Mouse (Mus musculus) cerebellum, postnatal 10 days (tissue): Measurements from ENCODE around the gene Ccdc113.

ENCODE experiments used
- DNase-seq, 2 experiments: peaks; one replicate each; pipeline ENCODE4 v3.0.0; 2021; ENCODE audit warnings: mixed read lengths in 2 of 2

The Ccdc113 gene

DNA sequence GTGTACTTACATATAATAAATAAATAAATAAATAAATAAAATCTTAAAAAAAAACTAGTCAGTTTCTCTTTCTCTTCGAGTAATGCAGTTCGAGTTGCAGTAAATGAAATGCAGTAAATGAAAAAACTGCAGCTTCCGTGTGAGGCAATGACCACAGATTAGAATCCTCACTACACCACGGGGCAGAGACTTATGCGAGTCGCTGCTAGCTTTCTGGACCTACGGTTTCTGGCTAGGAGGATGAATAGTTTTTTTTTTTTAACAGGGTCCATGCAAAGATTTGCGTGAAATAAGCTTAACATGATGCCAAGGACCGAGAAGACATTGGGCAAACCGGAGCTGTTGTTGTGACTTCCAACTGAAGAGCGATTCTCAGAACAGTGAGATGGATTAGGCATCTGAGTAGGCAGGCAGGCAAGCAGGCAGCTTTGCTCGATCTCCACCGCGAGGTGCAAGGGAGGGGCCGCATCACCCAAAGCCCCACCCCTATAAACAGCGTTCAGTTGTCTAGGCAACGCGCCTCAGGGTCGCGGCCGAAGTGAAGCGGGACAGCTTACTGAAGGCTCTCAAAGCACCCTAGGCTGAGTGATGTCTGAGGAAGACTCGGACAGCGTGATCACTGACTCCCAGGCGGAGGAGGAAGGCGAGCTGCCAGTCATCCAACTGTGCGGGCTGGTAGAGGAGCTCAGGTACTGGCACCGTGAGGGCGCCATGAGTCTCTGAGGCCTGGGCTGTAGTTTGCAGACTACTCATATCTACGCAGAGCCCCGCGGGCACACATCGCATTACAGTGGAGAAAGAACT lies at the start of gene Ccdc113:
TSS of gene Ccdc113 (plus strand) at position 502 of the 804 bp plus-strand sequence.
- DNase-seq = peak; percentile 79

DNA sequence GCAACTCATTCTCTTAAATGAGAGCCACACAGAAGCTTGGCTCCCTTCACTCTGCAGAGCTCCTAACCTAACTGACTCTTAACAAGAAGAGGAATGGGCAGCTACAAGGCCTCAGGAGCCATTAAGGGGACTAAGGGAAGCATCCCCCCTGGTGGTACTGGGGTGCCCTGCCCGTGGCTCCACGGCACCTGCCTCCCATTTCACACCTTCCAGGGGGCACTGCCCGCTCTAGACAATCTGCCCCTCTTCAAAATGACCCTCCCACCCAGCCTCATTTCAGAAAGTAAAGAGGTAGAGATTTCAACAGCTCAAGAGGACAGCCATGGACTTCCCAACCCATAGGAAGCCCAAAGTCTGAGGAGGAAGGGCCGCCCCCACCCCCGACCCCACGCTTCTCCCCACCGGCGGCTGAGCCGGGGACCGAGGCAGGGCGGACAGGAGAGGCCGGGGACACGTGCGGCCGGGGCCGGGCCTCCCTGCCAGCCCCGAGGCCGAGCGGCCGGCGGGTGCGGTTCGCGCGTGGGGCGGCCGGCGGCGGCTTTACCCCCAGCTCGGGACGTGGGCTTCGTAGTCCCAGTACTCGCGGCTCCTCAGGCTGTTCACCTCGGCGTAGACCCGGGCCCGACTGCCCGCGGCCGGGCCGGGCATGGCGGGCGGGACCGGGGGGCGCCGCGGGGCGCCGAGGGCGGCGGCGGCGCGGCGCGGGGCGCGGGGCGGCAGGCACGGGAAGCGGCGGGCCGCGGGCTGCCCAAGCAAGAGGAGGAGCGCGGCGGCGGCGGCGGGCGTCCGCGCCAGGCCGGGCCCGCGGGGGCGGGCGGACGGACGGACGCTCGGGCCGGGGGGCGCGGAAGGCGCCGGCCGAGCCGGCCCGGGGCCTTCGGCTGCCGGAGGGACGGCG lies 45.8 kb upstream of the Ccdc113 start:
- peak; percentile 16 to 27 for DNase-seq

DNA sequence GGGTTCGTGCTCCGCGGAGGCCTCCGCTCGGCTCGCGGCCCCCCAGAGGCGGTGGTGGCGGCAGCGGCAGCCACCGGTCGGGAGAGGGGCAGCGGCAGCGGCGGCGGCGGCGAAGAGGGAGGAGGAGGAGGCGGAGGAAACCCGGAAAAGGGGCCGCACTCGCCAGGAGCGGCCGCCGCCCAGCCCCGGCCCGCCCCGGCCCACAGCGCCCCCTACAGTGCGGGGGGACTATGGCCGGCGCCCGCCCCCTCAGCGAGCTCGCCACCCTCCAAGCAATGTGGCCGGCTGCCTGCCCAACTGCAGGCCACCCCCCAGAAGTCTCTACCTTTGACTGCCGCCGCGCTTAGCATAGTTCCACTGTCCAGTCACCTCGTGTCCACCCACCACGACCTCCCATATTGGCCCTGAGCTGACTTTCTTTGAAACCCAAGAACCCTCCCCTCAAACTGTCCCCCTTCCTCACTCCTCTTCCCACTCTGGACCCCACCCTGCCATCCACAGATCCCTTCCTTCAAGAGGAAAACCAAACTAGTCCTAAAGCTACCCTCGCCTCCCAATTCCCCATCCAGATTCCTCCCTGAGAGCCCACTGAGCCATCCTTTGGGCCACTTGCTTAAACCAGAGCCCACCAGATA lies 45.1 kb upstream of the Ccdc113 start:
- DNase-seq = peak; percentile 96

DNA sequence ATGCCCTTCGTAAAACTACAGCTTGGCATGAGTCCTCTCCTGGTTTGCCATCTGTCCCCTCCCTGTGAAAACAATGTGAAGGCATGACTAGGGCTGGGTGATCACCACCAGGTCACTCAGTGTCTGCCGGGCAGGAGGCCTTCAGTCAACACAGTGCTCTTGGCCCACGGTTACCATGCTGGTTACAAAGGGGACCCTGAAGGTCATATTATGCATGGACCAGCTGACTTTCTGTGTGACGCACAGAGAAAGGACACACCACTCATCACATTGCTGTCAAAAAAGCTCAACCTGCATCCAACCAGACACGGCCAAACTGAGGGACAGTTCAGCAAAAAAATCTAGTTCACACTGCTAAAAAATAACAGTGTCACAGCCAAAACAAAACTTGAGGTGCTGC lies 43.9 kb upstream of the Ccdc113 start, which contains the start of gene Csnk2a2:
TSS of gene Csnk2a2 (minus strand) at position 34 of the 400 bp plus-strand sequence.
- no peak for DNase-seq

DNA sequence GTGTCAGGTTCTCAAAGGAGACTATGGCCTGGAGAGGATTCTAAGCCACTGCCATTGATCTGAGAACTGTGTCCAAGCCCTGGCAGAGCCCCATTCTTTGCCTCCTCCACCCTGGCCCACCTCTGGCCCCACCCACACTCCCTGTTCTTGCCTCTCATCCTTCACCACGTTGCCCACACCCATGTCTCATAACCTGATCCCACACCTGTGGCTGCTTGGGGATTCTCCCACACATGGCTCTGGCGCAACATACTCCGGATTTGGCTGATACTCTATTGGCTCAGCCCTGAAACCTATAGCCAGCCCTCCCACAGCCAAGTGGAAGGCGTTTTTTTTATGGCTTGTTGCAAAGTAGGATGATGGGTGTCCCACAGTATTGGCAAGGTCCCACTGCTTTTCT lies 41.8 kb upstream of the Ccdc113 start:
- DNase-seq = no peak

DNA sequence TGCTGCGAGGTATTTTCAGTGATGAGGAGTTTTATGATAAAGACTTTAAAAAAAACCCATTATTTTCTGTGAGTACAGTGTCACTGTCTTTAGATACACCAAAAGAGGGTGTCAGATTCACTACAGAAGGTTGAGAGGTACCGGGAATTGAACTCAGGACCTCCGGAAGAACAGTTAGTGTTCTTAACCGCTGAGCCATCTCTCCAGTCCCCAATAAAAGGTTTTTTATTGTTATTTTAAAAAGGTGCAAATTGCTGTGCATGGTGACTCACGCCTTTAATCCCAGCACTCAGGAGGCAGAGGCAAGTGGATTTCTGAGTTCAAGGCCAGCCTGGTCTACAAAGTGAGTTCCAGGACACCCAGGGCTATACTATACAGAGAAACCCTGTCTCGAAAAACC lies 38.4 kb upstream of the Ccdc113 start:
- DNase-seq = no peak

DNA sequence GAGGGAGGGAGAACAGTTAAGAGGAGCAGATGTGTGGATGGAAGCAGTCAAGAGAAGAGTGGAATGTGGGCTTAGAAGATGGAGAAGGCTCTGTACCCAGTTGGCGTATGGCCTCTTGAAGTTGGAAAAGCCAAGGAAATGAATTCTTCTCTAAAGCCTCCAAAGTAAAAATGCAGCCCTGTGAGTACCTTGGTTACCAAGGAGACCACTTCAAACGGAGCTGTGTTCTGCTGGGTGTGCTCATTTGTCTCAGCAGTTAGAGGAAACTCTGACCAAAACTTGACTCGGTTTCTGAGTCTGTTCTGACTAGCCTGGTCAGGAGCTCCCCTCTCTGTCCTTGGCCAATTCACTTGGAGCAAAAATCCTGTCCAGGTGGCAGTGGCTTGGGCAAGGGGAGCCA lies 37.5 kb upstream of the Ccdc113 start:
- DNase-seq = no peak

DNA sequence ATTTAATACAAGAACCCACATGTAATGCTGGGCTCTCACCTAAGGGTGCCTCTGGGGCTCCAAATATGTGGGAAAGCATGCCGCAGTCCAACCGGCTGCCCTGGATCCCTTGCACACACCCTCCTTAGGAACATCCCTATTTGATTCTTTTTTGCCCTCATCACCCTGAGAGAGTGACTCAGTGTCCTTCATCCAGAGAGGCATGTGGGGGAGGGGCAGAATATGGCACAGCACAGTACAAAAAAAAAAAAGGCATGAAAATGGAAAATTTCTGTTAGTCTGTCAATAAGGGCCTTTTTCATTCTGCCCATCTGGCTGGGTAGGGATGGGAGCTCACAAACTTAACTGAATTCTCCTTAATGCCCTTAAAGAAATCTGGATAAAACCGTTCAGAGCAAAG lies 36.1 kb upstream of the Ccdc113 start:
- no peak for DNase-seq

DNA sequence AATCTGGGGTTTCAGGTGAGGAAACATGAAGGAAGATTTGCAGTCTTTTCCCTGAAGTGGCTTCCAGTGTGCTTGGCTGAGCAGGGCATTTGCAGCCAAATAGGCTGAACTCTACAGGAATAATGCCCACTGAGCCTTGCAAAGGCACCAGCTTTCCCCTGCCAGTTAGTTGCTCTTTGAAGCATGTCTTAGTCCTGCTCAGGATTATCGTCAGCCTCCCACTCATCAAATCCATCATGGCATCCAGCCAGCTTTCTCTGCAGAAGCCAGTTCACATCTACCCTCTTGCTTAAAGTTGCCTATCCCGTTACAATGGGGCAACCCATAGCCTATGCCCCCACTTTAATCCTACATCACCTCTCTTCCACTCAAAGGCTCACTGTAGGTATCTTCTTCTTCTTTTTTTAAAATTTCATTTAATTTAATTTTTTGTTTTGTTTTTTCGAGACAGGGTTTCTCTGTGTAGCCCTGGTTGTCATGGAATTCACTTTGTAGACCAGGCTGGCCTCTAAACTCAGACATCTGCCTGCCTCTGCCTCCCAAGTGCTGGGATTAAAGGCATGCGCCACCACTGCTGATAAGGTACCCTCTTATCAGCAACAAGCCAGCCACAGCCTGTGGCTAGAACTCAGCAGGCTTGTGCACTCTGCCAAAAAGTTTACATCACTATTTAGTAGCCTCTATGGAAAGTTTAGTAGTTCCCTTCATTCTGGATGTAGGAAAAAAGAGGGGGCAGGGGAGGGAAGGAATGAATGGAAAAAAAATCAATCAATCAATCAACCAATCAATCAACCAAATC lies 34.4 kb upstream of the Ccdc113 start:
- peak; percentile 73 to 76 for DNase-seq

DNA sequence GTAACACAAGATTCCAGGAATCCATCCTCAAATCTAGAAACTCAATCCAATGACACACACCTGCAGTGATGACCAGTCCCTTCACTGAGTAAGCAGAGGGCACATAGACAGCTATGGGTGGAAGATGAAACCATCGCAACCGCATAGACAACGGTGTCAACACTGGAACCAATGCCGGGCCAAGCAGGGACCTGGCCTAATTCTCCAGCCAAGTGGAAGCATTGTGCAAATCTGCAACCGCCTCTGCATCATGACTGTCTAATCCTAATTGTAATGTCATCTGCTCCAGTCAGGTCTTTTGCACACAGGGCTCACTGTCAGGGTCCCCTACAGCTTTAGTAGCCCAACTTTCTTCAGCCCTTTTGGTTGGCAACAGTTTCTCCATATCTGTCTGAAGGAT lies 33.4 kb upstream of the Ccdc113 start:
- no peak for DNase-seq

DNA sequence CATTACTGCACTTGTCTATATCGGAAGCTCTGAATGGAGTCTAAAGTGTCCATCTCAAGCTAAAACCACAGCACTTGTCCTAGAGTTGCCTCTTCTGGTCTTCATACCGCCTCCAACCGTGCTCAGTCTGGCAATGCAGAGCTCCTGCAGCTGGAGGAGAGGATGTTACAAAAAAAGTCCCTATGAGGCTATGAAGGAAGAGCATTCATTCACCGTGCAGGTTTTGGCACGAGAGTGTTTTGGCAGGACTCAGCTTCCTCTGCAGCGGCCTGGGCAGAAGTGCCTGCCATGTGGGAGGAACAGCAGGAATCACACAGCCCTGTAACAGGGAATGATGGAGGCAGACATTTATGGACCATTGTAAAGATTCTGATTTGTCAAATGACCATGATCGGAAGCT lies 31.5 kb upstream of the Ccdc113 start:
- DNase-seq = peak in 1 of 2 experiments; percentile 33

DNA sequence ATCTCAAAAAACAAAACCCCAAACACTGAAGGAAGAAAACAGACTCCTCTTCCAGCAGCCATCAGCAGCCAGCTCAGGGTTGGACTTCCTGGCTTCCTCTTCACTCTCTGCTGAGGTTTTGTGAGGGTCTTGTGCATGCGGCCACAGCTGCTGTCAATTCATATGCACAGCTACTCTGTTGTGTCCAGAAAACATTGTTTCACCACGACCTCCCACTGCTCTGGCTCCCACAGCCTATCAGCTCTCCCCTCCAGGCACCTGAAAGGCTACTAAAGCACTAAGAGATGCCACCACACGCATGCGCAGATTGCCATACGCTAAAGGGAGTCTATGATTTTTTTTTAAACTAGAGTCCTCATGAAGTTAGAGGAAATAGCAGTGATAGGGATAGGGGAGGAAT lies 29.1 kb upstream of the Ccdc113 start:
- DNase-seq = no peak

DNA sequence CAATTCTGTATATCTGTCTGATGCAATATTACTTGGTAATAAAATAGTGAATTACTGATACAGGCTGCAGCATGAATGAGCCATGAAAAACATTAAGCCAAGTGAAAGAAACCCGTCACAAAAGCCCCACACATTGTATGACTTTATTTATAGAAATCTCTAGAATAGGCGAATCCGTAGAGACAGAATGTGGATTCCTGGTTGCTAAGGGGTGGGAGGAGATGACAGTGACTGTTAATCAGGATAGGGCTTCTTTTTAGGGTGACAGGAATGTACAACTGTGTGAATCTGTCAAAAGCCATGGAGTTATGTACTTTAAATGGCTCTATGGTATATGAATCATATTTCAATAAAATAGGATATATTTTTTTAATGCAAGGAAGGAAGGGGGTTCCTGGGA lies 28.3 kb upstream of the Ccdc113 start:
- no peak for DNase-seq

DNA sequence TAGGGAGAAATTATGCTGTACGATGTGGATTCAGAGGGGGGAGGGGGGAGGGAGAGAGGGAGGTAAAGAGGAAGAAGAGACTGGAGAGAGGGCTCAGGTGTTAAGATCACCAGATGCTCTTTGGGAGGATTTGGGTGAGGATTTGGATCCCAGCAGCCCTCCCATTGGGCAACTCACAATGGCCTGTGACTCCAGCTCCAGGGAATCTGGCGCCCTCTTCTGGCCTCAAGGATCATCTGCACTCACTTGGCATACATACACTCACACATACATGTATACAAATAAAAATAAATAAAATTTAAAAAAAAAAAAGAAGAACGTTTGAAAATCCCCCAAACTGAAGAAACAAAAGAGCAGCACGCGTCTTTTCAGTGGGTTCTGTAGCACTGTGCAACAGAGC lies 27.6 kb upstream of the Ccdc113 start:
- DNase-seq = peak in 1 of 2 experiments; percentile 14

DNA sequence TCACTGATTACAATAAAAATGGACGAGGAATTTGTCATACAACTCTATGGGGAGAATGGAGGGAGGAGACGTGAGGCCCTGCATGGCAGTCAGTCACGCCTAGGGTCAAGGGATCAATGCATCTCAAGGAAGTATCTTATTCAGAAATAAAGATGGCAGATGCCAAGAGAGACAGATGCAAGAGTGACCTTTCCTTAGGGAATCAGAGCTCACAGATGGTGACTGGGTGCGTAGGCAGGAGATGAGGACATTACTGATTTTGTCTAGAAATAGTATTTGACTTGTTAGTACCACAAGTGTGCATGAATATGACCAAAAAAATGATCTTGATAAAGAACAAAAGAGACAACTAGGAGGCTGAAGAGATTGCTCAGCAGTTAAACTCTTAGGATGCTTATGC lies 21.6 kb upstream of the Ccdc113 start:
- no peak for DNase-seq

DNA sequence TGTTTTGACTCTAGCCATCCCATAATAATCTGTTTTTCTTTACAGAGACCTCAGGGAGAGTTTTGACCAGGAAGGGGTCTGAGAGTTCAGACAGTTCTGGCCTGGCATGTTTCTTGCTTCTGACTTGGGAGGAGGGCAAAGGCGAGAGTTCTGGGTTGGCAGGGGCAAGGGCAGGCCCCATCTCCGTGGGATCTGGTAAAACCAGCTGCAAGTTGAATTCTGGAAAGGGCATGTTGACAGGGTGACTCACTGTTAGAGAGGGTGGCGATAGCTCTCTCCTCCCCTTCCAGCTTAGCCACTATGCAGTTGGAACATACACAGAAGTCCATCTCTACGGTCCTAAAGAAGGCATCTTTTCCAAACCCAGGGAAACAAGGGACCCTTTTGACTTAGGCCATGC lies 20.7 kb upstream of the Ccdc113 start:
- no peak for DNase-seq

DNA sequence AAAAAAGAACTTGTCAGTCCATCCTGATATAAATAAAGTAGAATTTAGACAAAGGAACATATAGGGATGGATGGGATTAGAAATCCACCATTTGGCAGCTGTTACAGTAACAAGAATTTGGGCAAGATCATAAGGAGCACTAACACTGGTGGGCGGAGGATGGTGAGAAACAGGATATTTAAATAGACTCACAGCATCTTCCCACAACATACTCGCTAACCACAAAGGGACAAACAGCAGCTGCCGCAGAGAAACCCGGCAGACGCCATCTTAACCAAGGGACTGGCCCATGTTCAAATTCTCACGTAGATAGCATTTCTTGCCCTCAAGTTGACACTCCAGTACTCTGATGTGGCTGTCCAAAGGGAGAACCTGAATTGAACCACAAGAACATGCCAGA lies 17.0 kb upstream of the Ccdc113 start:
- DNase-seq = no peak

DNA sequence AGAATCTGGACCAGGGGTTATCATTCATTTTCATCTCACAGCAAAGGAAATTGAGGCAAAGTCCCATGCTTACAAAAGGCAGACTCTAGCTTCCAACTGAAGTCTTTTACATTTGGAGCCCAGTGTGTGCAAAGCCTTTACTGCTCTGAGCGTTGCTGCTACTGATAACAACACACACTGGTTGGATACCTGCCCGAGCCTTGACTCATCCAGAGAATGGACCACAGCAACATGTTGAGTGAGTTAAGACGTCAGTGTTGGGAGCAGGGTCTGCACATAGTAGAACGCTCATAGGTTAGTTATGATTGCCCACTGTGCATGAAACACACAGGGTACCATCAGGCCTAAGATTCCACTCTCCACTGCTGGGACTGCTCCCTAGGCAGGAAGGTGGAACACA lies 9.9 kb upstream of the Ccdc113 start:
- no peak for DNase-seq

DNA sequence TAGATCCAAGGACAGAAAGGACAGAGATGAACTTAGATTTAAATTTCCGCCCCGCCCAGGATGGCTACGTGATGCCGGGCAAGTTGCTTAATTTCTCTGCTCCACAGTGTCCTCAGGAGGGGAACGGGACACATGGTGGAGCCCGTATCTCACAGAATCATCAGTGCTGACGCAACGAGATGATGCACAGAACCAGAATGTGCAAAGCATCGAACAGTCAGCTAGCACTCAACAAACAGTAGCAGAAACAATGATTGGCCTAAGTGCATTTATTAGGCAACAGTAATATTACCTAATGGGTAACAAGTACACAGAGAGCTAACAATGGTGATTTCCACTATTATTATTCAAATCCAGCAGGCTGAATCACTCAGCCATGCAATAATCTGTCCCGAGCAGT lies 5.7 kb upstream of the Ccdc113 start:
- no peak for DNase-seq

DNA sequence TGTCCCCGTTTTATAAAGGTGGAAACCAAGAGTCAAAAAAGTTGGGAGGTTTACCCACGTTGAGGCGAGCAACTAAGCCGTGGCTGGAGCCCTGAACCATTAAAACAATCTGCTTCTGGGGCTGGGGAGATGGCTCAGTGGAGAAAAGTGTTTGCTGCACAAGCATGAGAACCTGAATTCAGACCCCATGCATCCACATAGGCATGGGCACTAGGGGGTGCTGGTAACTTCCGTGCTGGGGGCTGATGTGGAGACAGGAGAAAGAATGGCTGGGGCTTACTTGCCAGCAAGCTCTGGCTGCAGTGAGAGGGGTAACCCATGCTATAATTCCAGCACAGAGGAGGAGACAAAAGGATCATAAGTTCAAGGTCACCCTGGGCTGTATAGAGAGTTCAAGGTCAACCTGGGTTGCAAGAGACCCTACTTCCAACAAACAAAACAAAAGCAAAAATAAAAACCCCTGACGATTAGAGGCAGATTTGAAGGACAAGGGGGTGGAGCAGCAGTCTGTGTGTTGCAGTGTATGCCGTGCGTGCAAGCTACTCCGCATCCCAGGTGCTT lies 5.1 kb upstream of the Ccdc113 start:
- DNase-seq = peak in 1 of 2 experiments; percentile 13

DNA sequence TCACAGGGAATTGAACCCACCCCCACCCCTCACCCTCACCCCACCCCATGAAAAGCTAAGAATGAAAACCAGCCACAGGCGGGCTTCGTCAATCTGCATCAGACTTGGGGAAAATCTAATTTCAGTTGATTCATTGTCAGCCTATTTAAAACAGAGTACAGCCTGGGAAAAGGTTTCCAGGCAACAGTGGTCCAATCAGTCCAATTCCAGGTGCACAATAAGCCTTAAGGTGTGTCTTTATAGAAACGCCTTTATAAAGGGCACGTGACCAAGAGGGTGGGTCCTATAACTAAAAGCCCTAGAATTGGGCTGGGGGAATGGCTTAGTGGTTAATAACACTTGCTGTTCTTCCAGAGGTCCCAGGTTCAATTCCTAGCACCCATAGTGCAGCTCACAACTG lies 1.7 kb upstream of the Ccdc113 start:
- no peak for DNase-seq

DNA sequence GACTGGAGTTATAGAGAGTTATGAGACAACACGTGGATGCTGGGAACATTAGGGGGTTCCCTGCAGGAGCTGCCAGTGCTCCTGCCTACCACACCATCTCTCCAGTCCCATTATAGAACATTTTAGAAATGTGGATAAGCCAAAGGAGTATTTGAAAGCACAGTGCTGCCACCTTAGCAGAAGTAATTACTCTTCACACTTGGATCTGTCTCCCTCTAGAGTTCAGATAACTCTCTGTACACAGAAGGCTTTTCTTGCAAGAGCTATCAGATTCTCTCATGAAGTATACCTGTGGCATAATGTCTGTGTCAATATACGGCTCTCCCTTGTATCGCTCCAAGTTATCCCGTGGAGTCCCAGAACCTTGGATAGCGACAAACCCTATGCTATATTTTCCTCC lies 5.6 kb downstream of the Ccdc113 start:
- DNase-seq = peak in 1 of 2 experiments; percentile 13
